Mouse (Mus musculus) embryonic fibroblast, embryonic 13.5 days (primary cell): ENCODE results near the gene Prdx6.

ENCODE experiments used
- CTCF ChIP-seq: IDR thresholded peaks from 2 replicates; pipeline ENCODE4 v1.5.1; 2011; ENCODE audit warnings: mild to moderate bottlenecking, control low read depth, low read length, moderate library complexity, borderline replicate concordance; ENCODE audit not compliant: insufficient read depth
- POLR2A ChIP-seq: IDR thresholded peaks from 2 replicates; pipeline ENCODE4 v1.6.1; 2011; ENCODE audit warnings: low read depth, mild to moderate bottlenecking, control low read depth, low read length, moderate library complexity

DNA sequence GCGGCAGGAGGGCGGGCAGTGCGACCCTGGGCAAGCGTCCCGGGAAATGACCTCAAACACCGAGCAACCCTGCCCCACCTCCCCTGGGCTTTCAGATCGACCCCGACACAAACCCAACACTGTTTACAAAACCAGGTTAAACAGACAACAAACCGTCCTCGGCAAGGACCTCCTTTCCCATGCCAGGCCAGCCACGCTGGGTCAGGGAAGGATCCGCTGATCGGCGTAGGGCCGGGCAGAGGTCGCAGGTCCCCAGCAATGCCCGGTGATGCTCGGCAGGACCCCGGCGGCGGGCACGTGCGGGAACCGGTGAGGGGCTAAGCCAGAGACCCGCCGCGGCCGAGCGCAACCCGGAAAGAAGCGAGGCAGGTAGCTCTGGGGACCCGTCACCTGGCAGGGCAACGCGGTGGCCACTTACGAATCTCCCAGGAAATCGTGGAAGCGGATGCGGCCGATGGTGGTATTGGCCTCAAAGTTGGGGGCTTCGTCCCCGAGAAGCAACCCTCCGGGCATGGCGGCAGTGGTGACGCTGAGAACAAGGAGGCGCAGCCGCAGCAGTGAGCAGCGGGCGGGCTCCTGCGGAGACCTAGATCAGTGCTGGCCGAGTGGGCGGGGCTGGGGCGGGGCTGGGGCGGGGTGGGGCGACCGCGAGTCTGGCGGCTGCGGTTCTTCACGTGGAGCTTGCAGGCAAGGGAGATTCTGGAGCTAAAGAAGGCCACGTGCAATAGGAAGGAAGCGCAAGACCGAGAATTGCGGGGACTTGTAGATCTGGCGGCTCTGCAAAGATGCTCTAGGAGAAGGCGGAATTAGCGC lies at the start of gene Prdx6:
- TF ChIP-seq CTCF (no peak), POLR2A (peak; percentile 98)
